Mouse (Mus musculus): ENCODE measurements around the gene Phf11c.
"Not testable (repeated sequence)": the region's sequence is repeated elsewhere in the genome, so short reads cannot be mapped to it uniquely, and the experiment has no call there.

Gene Phf11c

DNA sequence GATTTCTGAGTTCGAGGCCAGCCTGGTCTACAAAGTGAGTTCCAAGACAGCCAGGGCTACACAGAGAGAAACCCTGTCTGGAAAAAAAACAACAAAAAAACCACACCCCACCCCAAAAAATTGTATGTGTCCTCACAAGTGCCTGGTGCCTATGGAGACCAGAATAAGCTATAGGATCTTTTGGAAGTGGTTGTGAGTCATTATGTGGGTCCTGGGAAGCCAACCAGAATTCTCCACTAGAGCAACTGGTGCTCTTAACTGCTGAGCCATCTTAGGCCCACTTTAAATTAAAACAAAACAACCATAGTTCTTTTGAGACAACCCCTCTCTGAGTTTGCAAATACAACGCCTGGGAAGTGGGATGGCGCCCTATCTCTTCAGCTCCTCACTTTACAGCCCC lies at the start of gene Phf11c:
TSS of gene Phf11c (minus strand) at position 101 of the 400 bp plus-strand sequence.
- no peak for DNase-seq (ENCODE audit: low spot score in 2 of 2)

DNA sequence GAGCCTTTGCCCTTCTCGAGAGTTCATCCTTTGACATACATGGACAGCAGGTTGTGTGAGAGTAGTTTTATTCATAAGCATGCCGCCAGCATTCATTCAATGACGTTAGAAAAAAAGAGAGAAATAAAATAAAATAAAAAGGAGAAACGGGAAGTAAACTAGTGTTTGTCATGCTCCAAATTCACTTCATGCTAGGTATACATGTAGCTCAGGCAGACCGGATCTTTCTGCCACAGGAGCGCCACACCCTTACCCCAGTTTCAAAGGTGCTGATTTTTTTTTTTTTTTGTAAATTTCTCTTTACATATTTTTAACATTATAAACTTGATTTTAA lies 46.3 kb upstream of the Phf11c start:
- DNase-seq (ENCODE audit: low spot score in 2 of 2): no peak

DNA sequence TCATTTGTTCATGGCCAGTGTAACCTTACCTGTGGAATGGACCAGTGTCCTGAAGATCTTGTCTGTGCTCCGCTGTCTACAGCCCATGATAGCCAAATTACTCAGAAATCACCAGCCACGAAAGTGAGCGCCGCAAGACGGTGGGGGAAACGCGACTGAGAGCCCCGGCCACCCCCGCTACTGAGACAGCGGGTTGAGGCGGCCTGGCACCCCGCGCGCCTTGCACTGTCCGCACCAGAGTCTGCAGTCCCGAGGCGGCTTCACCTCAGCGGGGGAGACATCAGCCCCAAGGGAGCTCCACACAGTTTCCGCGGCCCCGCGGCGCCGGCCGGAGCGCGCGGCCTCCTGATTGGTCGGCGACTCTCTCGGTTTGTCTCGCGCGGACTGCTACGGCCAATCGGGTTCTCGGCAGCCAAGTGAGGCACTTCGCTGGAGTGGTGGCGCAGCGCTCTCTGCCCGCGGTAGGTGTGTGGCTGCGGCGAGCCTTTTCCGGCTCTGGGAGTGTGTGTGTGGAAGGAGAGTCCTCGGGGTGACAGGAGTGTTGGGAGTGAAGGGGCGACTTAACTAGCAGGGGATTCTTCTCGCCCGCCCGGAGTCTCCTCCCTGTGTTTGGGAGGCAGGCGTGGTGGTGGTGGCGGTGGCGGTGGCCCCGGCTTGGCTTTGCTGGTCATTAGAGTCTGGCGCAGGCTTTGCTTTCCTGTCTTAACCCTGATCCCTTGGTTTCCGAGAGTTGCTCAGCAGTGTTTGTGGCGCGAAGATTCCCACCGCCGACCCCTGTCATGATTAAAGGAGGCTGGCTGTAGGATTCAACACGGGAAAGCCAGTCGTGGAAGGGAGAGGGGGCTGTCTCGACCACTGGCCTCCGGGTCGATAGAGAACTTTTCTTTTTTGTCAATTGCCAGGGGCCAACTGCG lies 45.6 kb upstream of the Phf11c start, which contains the start of the genes Setdb2 and Cab39l:
TSS of gene Setdb2 (minus strand) at position 327 of the 914 bp plus-strand sequence.
TSS of gene Cab39l (plus strand) at position 415 of the 914 bp plus-strand sequence.
- peak; percentile 89 to 92 for DNase-seq (ENCODE audit: low spot score in 2 of 2)

DNA sequence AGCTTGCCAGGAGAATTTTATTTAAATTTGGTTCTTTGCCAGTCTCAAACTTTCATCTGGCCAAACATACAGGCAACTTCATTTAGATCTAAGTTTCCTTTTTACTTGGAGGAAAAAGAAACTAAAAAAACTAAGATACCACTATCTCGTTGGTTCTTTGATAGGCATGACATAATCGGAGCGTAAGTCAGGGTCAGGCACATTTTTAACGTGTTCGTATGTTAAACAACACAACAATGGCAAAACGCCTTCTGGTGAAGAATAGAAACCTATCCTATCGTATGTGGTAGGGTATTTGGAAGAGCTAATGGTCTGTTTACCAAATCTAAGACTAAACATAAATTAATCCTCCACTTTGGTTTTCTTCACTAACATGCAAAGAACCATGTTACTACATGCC lies 44.9 kb upstream of the Phf11c start:
- no peak for DNase-seq (ENCODE audit: low spot score in 2 of 2)

DNA sequence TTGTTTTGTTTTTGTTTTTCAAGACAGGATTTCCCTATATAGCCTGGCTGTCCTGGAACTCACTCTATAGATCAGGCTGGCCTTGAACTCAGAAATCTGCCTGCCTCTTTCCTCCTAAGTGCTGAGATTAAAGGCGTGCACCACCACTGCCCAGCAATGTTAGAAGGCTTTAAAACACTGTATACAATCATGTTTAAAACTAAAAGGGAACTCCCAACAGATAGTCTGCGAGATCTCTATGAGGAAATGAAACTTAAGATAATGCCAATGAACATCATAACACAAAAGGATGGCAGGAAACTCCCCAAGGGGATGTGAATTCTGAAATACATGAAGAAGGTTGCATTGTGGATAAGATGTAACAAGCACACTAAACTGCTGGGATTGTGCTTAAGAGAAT lies 43.3 kb upstream of the Phf11c start:
- DNase-seq (ENCODE audit: low spot score in 2 of 2): no peak

DNA sequence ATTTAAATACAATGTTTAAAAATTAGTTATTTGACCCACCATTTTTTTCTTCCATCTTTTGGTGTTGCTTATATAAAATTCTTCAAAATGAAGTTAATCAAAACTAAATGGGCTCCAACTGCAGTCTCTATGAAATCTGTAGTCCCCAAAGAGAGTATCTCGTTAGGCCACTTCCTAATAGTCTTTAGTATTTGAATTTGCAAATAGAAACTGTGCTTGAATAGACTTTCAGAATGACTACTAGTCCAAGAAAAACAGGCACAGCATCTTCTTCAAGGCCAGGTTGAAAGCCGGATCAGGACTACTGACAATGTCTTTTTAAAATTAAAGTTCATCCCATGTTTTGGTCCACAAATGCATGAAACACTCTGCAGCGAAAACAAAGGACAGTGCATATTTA lies 42.2 kb upstream of the Phf11c start:
- no peak for DNase-seq (ENCODE audit: low spot score in 2 of 2)

DNA sequence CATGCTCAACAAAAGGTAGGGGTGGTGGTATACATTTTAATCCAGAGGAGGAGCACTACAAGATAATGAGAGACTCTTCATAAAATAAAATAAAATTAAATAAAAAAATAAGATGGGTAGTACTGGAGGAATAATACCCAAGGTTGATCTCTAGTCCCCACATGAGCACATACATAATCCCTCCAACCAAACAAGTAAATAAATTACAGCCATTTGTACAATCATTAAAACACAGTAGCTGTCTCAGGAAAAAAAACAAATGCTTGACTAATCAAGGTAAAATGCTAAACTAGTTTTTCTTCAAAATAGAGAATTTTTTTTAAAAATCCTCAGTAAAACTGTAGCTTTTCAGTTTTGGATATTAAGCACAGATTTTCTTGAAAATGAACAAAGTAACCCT lies 40.0 kb upstream of the Phf11c start:
- DNase-seq (ENCODE audit: low spot score in 2 of 2): no peak

DNA sequence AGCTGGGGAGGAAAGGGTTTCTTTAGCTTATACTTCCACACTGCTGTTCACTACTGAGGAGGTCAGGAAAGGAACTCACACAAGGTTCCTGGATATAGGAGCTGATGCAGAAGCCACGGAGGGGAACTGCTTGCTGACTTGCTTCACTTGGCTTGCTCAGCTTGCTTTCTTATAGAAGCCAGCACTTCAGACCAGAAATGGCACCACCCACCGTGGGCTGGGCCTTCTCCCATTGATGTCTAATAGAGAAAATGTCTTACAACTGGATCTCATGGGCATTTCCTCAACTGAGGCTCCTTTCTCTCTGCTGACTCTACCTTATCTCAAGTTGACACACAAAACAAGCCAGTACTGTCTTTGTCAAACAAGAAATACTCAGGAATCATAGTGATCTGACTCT lies 38.7 kb upstream of the Phf11c start:
- DNase-seq (ENCODE audit: low spot score in 2 of 2): no peak

DNA sequence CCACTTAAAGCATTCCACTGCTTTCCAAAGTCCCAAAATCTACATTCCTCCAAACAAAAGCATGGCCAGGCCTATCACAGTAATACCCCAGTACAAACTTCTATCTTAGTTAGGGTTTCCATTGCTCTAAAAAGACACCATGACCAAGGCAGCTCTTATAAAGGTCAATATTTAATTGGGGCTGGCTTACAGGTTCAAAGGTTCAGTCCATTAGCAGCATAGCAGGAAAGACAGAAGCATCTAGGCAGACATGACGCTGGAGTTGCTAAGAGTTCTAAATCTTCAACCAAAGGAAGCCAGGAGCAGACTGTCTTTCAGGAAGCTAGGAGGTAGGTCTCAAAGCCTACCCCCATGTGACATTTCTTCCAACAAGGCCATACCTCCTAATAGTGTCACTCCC lies 35.4 kb upstream of the Phf11c start:
- no peak for DNase-seq (ENCODE audit: low spot score in 2 of 2)

DNA sequence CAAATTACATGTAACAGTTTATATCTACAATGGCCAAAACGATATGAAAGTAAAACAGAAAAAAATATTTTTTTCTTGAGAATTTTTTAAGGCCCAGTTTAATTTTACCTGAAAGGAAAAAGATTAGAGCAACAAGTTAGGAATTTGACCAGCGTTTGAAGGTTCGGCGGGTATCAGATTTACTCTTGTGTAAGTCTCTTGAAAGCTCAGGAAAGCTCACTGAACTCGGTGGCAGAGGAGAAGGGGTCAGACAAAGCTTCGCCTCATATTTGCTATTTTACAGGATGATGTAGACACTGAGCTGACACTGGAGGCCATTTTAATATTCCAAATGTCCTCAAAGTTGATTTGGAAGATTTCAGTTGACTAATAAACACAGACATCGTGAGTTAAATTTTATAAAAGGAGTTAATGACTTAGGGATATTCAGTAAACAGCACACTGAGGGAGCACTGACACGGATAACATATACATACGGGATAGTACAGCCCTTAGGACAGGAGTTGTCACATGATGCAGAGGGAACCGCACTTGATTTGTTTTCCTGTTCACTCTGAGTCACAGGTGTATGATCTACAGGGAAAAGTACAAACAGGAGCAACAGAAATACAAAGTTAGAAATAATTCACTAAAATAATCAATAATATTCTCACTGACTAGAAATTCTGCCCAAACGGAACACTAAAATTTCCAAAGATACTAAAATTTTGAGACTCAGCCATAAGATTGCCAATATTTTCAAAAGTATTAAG lies 27.9 kb upstream of the Phf11c start:
- no peak for DNase-seq (ENCODE audit: low spot score in 2 of 2)

DNA sequence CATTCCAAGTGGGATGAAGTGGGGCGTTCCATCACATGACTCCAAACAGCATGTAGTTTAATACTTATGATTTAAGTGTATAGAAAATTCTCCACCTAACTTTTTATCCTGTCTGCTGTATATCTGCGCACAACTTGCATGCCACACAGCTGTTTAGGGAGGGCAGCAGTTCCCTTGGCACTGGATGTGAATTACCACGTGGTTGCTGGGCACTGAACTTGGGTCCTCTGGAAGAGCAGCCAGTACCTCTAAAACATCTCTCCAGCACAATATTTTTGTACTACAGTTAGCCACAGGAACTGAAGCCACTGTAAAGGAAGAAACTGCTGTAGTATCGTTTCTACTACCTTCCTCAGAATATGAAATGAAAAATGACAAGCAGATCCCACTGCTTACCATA lies 23.0 kb upstream of the Phf11c start:
- no peak for DNase-seq (ENCODE audit: low spot score in 2 of 2)

DNA sequence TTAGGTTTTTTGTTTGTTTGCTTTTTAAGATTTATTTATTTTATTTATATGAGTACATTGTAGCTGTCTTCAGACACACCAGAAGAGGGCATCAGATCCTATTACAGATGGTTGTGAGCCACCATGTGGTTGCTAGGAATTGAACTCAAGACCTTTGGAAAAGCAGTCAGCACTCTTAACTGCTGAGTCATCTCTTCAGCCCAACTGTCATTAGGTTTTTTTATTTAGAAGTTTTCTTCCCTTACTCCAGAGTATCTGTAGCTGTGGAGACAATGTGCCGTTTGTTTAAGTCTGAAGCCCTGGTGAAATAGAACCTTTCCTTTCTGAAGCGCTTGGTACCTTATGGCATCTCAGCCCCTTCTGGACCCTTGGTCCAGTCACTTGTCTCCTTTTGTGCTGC lies 19.8 kb upstream of the Phf11c start:
- not testable (repeated sequence) for DNase-seq (ENCODE audit: low spot score in 2 of 2)

DNA sequence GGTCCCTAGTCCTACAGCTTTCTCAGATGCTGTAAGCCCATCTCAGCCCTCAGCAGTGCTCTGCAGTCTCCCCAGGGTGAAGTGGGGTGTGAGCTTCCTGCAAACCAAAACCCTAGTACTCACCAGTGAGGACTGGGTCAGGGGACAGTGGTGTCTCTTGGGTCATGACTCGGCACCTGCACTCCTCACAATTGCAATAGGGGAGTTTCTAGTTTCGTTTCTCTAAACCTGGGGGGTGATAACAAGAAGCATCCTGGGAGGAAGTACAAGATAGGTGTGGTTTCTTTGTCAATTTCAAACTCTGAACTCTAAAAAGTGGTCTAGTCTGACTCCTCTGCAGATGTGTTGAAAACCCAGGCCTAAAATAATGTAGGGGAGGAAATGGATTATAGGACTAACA lies 1.8 kb upstream of the Phf11c start:
- DNase-seq (ENCODE audit: low spot score in 2 of 2): no peak

DNA sequence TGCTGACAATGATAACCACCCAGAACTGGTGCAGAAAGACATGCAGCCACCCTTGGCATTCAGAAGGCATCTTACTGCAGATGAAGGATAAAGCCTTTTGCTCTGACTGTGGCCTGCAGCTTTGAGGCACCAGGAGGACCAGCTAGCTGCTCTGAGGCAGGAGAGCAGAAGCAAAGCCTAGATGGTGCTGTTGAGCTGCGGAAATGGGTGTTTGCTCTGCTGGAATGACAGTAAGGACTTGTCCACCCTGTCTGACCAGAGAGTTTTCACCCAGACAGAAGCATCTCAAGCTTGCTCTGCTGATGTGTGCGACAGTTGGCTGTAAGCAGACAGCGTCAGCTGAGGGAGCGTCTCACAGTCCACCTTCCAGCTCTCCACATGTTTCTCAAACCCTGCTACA lies 5.0 kb downstream of the Phf11c start:
- peak; percentile 19 to 23 for DNase-seq (ENCODE audit: low spot score in 2 of 2)

DNA sequence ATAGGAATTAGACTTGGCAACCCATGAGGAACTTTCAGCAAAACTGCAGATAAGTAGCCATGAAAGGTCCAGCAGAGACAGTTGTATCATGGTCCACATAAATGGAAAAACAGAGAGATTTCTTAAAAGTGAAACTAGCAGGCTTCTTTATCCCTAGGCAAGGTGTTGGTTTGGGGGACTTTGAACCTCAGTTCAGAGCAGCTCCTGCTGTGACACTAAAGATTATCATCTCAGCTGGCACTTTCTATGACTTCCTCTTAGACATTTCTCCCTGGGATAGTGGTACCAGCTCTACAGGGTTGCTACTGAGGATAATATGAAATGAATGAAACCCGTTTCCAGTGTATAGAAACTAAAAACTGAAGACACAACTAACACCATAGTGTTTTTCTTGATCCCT lies 5.6 kb downstream of the Phf11c start:
- DNase-seq (ENCODE audit: low spot score in 2 of 2): no peak

DNA sequence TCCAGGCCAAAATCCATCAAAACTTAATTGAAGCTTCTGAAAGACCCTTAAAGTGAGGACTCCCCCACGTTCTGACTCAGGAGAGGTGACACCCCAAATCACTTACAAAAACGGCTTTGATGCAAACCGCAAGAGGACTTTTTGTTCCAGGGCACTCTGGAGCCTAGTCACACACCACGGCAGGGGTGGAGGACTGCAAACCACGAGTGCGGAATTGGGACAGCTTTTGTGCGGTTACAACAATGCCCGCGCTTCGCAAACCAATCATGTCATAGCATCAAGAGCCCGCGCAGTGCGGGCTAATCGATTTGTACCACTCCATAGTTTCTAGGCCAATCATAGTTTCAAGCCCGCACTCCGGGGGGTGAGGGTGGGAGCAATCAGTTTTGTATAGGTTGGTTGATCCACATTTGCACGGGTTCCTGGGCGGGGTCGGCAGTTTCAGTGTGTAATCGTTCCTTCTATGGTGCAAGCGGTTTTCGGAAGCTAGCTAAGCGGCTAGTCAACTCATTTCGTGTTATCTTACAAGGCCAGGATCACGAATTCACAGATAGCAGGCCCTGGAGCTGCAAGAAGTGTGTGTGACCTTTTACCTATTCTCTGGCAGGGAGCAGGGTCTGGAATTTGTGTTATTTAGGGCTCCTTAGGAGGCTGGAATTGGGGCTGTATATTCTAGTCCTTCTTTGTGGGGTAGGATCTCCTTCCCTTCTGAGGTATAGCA lies 24.7 kb downstream of the Phf11c start:
- DNase-seq (ENCODE audit: low spot score in 2 of 2): no peak

DNA sequence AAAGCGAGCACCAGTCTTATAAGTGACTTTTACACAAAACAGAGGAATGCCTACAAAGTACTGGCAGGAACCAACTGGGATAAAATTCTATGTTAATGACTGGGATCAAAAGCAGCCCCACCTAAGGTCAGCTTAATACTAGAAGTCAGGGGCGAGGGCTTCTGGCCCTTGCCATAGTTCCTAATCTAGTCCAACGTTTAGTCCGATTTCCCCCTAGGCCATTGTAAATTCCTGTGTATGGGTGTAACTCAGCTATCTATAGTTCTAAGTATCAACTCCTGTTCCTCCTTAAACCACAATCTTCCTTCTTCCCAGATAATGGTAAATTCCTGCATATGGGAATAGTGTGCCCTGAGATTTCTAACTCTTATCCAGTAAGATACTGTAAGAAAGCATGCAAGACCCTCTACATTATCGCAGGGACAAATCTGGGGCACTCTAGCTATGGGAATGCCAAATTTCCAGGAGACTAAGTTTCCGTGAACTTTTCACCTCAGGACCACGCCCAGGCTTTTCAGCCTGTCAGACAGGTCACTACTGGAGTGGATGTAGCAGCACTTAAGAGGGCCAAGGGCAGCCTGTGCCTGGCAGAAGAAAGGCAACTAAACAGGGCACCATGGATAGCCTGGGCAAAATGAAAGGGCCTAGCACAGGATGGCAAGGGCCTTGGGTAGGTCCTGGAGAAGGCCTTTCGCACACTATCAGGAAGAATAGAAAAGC lies 28.6 kb downstream of the Phf11c start:
- DNase-seq (ENCODE audit: low spot score in 2 of 2): no peak

DNA sequence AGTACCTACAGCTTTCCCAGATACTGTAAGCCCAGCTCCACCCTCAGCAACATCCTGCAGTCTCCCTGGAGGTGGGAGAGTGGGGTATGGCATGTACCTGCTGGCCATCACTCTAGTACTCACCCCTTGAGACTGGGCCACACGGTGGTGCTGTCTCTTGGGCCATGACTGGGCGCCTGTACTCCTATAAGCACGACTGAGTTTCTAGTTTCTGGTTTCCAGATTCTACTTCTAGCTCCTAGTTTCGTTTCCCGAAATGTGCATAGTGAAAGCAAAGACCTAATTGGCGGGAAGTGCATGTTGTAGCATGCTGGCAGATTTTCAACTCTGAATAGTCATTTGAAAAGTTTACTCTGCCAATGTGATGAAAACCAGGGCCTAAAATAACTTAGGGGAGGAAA lies 29.9 kb downstream of the Phf11c start, which contains the start of gene Phf11d:
TSS of gene Phf11d (minus strand) at position 227 of the 401 bp plus-strand sequence.
- DNase-seq (ENCODE audit: low spot score in 2 of 2): no peak

DNA sequence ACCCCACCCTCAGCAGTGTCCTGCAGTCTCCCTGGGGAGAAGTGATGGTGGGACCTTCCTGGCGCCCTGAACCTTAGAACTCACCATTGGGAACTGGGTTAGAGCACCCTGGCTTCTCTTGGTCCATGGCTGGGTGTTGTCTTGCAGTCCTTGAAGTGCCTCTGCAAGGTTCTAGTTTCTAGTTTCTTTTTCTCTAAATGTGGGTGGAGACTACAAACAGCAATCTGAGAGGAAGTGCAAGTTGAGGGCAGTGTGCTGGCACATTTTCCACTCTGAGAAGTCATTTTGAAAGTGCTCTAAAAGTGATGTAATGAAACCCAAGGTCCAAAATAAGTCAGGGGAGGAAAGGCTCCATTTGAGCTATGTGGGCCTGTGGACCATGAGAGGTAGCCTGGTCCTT lies 54.0 kb downstream of the Phf11c start, which contains the start of gene Phf11b:
TSS of gene Phf11b (minus strand) at position 163 of the 400 bp plus-strand sequence.
- DNase-seq (ENCODE audit: low spot score in 2 of 2): not testable (repeated sequence)

DNA sequence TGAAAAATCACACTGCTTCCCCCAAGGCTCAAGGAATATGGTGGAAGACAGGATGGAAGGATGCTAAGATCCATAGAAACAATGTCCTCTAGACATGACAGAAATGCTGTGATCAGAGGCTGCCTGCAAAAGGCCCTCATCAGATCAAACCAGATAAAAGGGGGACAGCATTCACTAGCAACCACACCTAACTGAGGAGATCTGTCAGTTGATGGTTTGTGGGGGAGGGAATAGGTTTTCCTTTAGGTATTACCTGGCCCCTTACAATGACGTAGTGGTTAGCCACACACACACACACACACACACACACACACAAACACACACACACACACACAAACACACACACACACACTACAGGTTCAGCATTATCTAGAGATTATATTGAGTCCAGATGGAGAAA lies 55.6 kb downstream of the Phf11c start:
- no peak for DNase-seq (ENCODE audit: low spot score in 2 of 2)

DNA sequence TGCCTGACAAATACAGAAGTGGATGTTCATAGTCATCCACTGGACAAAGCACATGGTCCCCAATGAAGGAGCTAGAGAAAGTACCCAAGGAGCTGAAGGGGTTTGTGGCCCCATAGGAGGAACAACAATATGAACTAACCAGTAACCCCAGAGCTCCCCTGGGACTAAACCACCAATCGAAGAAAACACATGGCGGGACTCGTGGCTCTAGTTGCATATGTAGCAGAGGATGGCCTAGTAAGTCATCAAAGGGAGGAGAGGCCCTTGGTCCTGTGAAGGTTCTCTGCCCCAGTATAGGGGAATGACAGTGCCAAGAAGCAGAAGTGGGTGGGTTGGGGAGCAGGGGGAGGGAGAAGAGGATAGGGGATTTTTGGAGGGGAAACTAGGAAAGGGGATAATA lies 59.1 kb downstream of the Phf11c start:
- DNase-seq (ENCODE audit: low spot score in 2 of 2): not testable (repeated sequence)

All from frontal cortex, postnatal 25 days (tissue).